In genomic region chr4:43031237-43031995, GRCm38 (mm10) we compare ENCODE assay signal across 8 mouse cellular contexts. TPM values are rescaled to one million over a fixed set of nuclear protein-coding genes. Genes with fewer than 3 reads are reported as not detected.
DNase-seq lines count a peak whose midpoint lies in the region; ATAC-seq lines count a peak whose summit lies in the region.

Stoml2 (minus strand) TSS chr4:43031710.

- DNase-seq in NIH3T3 (ENCODE audit: low read depth) = peak; percentile 94
- DNase-seq in cerebellum, postnatal 10 days = peak; percentile 93 to 96
- peak; percentile 88 to 91 for DNase-seq in frontal cortex, postnatal 14 days (ENCODE audit: low spot score in 2 of 2)
- DNase-seq in layer of hippocampus, postnatal 25 days (ENCODE audit: extremely low spot score in 1 of 2, low spot score in 1 of 2) = peak; percentile 77 to 82
- peak; percentile 94 for DNase-seq in lung, postnatal 25 days (ENCODE audit: low spot score)
- peak; percentile 98 for DNase-seq in retina, embryonic 14.5 days (ENCODE audit: low spot score)
- peak; percentile 94 for DNase-seq in thymus, postnatal 4 days

- no peaks in the 10 kb centered on the region for H3K27me3 ChIP-seq in hindbrain, embryonic 13.5 days

- peaks cover 75% of the 10 kb centered on the region for H3K36me3 ChIP-seq in hindbrain, embryonic 13.5 days

- WGBS in hindbrain, embryonic 13.5 days = under 1% methylated on average over 38 of the region's 38 CpGs

- no peaks in the 10 kb centered on the region for H3K9me3 ChIP-seq in hindbrain, embryonic 13.5 days

- peak within 1 kb of the TSS; percentile 86 for H3K4me2 ChIP-seq in hindbrain, embryonic 13.5 days

- peak within 1 kb of the TSS; percentile 92 for H3K27ac ChIP-seq in hindbrain, embryonic 13.5 days

- peak within 1 kb of the TSS; percentile 85 for H3K4me3 ChIP-seq in hindbrain, embryonic 13.5 days

- peak within 1 kb of the TSS; percentile 94 for H3K9ac ChIP-seq in hindbrain, embryonic 13.5 days

- H3K4me1 ChIP-seq in hindbrain, embryonic 13.5 days (replicated peaks) = peaks cover 28% of the 10 kb centered on the region

- peak; percentile 96 for ATAC-seq in hindbrain, embryonic 13.5 days (ENCODE audit: low FRiP score)

RNA-seq across cellular contexts. Expression of gene Stoml2, which starts in this region (rescaled TPM):
- 226 and 232 TPM in 2 replicates for polyA plus RNA-seq in hindbrain, embryonic 13.5 days (2015; fragmentation: Nextera tagmentation; extraction: Ambion mirVana)
- 100 to 1,000 TPM in 1 of 2 experiments, 10 to 100 TPM in 1; 85.6 to 108 TPM for total RNA-seq in layer of hippocampus, postnatal 25 days (2021)

Comparison
In these comparisons a context has a peak if more than half of its experiments do, and no peak if none do; other contexts are left out.
1. Peak in every context shown above with its lines: DNase-seq, ATAC-seq, H3K4me3 ChIP-seq and H3K27ac ChIP-seq.